Mouse (Mus musculus) kidney, adult 8-10 months (tissue): ENCODE data around the gene Dynll2.
A peak's percentile ranks its signal among the peaks of the same experiment; 100 is the strongest.

ENCODE experiments used
- DNase-seq, 2 experiments: peaks; one replicate each; pipeline ENCODE4 v3.0.0; 2022

Dynll2 gene

DNA sequence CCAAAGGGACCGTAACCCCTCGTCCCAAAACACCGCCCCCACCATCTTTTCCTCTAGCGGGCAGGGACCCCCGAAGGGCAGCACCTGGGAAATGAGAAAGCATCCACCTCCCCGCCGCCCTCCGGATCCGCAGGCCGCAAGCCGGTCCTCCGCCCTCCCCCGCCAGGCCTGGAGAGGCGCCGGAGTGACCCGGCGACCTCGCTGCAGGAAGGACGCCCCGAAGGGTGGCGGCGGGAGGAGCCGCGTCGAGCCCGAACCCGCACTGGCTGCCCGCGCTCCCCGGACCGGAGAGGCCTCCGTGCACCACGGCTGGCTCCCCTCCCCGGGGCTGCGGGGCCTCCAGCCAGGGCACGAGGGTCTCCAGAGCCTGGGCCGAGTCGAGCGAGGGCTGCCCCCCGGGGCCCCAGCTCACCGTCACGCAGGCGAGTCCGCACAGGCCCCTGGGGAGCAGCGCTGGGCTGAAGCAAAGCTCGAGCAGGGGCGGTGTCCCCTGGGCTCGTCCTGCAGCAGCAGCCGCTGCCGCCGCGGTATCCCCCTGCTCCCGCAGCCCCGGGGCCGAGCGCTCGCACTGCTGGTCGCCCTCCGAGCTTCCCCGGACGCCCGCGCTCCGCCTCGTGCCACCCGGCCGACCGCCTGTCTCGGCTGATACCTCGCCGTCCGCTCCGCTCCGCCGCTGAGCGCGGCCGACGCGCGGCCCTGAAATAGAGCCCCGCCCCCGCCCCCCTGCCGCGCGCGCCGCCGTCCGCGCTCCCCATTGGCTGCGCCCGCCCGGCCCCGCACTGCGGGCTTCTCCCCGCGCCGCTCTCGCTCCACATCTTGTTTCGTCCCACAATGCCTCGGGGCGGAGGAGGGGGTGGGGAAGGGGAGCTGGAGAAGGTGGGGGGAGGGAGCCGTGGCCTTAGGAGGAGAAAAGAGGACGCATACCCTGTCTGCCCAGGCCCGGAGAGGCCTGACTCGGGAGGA lies at the start of gene Dynll2:
Dynll2 (minus strand) TSS at position 703 of the 963 bp plus-strand sequence.
- DNase-seq: peak; percentile 84

DNA sequence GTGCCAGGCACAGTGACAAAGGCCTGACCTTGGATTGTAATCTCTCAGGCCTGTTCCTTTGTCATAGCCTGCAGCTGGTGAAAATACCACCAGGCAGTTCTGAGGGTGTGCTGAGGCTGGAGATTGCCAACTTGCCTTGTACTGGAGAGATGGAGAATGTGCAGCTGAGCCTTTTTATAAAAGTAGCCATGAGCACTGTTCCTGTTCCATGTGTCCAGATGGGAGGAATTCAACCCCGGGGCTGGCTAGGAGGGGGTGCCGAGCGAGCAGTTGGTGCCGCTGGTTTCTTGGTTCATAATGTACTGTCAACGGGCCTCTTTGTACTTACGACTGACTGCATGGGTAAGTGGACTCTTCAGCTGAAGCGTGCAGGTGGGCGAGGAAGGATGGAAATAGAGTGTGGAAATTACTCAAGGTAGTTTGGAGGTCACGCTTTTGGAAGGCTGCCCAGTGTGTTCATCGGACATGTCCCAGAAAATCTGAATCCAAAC lies 49.5 kb upstream of the Dynll2 start:
- no peak for DNase-seq

DNA sequence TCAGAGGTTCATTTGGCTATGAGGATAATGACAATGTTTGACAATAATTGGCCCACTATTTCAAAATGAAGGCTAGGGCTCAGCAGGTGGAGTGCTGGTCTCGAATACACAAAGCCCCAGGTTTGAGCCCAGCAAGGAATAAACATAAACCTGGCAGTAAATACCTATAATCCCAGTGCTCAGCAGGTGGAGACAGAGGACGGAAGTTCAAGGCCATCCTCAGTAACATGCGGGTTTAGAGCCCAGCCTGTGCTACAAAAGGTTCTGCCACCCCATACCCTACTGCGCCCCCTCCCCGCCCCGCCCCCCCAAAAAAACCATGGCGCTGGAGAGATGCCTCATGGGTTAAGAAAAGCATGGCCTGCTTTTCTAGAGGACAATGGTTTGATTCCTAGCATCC lies 48.6 kb upstream of the Dynll2 start:
- no peak for DNase-seq

DNA sequence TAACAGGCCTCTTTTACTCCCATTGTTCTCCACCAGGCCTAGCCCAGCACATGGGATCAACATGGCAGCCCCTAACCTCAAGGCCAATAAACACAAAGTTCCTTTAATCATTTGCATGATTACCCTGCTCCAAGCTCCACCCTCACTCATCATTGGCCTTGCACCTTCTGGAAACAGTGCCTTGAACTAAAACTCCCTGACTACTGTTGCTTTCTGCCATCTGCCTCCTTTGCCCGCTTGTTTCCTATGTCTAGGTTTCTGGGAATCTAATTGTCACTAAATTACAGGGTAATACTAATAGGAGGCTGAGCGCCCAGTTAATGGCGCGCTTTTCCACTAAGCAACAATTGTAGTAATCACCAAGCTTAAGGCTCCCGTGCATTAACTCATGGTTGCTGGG lies 44.4 kb upstream of the Dynll2 start:
- no peak for DNase-seq

DNA sequence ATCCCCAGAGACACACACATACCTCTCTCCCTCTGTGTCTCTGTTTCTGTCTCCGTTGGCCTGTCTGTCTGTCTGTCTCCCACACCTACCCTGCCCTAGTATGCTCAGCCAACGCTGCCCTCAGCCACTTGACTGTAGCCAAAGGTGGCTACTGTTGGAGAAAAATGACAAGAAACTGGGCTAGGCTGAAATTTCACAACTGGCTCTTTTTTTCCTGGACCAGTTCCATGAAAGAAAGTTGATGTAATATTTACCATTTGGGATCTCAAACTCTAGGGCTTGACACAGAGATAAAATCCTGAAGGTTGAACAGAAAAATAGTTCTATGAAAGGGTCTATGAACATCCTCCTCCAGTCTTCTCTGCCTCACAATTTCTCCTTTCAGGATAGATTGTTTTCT lies 43.5 kb upstream of the Dynll2 start:
- DNase-seq: no peak

DNA sequence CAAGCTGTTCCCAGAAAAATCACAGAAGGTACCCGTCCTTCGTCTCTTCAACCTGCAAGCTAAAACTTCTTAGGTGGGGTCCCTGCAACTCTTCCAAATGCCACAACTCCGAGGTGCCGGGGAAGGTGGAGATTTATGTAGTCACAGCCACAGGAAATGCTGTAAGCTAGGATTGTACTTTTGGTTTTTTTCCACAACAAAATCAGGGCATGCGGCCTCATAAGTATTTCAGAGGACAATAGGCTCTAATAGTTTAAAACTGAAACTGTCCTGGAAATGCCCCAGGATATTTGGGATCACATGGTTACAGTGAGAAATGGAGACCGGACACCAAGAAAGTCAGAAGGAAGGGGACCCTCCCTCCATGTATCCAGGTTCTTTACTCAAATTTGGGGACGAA lies 42.9 kb upstream of the Dynll2 start:
- peak; percentile 20 to 40 for DNase-seq

DNA sequence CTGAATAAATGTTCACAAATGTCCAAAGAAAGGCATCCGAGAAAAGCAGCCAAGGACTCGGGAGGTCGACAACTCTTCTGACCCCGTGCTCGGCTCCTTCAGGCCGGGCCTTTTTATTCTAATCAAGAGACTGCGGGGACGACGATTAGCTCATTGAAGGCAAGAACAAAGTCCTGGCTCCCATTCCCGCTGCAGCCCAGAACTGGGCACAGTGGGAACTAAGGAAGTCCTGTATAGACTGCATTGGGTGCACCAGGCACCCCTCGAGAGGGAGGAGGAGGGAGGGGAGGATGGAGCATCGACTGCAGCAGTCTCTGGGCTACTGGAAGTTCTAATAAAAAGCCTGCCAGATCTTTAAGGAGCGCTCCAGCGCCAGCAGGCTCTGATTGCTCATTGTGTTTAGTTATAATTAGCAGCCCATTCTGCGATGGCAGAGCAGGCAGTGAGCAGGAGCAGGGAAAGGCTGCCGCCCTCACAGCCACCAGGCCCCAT lies 40.9 kb upstream of the Dynll2 start:
- no peak for DNase-seq

DNA sequence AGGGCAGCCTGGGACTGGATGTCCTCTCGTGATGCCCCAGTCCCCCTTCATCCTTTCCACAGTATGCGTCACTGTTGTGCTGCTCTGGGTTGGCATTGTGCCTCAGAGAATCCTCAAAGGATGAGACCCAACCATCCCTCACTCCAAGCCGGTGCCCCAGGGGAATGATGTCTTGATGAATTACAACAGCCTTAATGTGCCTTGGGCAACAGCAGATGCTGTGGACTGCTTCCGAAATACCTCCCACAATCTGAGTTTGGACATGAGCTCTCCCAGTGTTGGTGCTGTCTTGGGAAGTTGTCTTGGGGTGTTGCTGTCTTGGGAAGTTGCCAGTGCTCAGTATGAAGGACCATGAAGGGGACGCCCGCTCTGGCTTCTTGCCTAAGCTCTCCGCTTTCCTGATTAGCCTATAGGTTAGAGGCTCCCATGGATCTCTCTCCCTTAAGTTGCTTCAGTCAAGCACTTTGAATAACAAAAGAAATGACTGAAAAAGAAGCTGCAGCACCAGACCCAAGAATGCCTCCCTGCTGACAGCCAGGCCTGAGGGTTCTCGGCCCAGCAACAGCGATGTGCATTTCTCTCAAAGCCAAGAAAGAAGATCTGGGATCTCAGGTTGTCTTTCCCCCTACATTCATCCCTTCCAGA lies 40.2 kb upstream of the Dynll2 start:
- DNase-seq: no peak

DNA sequence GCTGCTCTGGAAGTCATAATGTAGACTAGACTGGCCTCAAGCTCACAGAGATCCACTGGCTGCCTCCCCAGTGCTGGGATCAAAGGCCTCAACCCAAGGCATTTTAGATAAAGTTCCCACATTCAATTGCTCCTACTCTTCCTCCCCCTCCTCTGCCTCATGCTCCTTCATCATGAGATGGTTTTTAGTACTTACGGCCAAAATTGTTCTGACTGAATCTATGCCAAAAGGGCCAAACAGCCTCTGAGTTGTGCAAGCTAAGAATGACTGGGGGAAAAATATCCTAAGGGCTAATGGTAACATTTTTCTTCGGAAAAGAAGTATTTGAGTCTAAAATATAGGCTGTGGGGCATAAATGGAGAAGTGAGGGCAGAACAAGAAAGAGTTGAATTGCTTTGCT lies 36.6 kb upstream of the Dynll2 start:
- DNase-seq: no peak

DNA sequence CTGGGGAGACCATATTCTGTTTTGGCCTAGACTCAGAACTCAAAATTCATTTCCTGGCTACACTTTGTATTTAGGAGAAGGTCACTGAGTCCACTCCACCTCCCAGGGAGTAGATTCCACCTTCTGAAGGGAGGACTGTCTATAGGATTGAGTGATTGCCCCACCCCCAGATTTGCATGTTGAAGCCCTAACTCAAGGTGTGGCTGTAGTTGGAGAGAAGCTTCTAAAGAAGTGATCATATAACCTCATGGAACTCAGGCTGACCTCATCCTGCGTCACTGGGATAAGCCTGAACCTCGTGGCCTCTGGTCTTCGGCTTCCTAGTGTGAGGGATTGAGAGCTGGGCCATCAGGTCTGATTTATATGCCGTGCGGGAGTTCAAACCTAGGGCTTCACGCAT lies 28.5 kb upstream of the Dynll2 start:
- no peak for DNase-seq

DNA sequence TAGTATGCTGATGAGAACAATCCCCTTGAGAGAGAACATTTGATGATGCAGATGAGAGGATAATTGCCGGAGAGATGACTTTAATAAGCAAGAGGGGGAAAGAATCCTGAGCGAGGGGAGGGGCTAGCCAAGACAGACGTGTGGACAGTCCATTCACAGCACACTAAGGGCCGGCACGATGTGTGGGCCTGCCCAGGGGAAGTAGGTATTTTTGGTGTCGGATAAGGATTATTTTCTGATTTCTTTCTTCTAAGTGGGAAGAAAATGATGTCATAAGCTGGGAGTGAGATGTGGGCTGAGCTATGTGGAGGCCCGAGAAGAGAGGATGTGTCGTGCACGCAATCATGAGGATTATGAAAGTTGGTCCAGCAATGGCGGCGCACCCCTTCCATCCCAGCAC lies 27.8 kb upstream of the Dynll2 start:
- DNase-seq: no peak

DNA sequence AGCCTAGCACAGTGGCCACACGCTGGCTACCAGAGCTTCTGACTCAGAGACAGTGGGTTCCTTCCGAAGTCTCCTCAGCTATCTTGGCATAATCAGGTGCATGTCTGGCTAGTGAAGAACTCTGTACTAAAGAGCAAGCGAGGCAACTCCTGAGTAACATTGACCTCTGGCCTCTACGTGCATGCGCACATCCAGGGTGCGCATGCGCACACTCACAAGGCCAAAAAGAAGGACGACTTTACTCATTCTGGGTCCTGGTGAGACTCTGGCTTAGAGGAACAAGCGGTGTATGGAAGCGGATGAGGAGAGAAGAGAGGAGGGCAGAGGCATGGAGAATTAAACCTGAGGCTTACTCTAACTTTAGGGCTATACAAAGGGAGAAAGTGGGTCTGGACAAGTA lies 26.3 kb upstream of the Dynll2 start:
- DNase-seq: no peak

DNA sequence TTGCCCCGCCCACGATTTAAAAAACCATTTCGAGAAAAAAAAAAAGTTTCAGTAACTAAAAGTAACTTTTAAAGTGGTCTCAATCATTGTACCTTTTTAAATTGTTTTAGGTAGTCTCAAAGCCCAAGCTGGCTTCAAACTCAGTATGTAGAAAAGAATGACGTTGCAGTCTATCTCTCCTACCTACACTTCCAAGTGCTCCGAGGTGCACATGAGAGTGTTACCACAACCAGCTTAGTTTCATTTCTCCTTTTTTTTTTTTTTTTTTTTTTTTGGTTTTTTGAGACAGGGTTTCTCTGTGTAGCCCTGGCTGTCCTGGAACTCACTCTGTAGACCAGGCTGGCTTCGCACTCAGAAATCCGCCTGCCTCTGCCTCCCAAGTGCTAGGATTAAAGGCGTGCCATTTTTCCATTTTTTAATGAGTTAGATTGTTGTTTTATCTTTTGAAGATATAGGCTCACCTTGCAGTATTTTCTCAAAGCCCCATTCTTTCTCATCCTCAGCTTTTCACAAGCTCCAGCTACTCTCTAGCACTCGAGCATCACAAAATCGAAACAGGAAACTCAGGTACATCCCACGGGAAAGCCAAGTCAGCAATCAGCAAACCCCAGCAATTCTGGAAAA lies 25.4 kb upstream of the Dynll2 start:
- DNase-seq: no peak

DNA sequence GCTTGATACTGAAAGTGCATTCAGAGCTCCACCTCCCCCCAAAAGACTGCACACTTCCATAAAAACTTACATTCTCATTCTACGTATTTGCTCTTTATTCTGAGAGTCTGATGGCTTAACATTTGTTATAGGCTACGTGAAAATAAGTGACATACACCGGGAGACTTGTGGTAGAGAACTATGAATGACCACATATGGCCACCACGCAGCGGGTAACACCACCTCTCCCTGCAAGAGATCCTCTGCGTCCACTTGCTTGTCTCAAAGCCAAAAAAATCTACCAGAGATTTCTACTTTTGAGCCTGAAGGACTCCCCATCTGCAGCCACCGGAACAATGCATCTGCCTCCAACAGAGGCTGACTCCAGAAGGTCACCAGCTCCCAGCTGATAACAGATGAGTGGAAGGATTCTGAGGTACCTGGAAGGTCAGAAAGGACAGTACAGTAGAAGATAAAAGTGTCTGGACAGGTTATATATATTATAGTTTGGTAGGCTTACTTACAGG lies 24.6 kb upstream of the Dynll2 start:
- no peak for DNase-seq

DNA sequence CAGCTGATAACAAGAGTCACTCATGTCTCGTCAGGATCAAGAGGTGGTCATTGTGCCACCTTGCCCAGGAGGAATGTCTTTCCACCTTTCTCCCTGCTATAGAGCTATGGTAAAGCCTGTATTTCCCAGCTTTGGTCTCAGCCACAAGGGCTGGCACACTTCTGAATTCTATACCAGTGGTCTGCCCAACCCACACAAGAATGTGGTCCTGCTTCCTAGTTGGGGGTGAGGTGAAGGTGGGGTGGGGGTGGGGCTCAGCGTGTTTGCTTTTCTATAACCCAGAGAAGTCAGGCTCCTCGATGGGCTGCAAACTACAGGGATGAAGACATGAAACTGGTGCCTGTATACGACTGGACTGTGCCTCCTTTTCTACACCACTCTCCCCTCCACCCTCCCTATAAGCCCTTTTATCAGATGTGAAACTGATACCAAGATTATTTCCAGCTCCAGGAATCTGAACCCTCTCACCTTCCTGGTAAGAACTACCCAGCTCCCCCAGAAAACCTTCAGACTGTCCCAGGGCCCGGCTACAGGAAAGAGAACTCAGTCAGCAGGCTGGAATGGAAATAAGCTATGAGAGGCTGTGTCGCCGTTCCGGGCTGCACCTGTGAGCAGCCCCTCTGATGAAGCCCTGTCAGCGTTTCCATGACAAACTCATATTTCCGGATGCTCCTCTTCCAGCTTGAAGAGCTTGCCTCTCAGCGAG lies 24.0 kb upstream of the Dynll2 start:
- DNase-seq: no peak

DNA sequence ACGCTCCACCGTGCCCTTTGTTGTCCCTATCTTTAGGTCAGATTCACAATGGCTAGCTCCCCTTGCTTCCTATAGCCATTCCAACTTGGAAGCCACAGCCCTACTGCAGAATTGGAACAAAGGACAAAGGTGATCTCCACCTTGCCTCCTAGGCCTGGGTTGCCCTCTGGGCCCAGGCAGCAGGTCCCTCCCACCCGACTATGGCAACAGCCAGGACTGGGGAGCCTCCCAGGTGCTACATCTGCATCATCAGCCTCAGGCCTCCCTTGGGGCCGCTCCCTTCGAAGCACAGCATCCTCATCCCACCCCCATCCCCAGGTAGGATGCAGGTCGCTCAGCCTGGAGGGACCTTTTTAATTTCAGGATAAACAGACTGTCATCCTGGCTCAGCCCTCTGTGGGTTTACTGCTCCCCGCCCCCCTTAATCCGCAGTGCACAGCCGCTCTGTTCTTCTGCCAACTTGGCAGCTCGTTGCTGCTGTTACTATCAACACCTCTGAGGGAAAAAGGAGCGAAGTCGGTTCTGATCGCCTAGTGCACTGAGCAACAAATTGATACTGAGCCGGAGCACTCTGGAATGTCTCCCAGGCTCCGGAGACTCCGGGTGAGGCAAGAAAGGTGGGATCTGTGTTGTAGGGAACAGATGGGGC lies 22.3 kb upstream of the Dynll2 start:
- DNase-seq: no peak

DNA sequence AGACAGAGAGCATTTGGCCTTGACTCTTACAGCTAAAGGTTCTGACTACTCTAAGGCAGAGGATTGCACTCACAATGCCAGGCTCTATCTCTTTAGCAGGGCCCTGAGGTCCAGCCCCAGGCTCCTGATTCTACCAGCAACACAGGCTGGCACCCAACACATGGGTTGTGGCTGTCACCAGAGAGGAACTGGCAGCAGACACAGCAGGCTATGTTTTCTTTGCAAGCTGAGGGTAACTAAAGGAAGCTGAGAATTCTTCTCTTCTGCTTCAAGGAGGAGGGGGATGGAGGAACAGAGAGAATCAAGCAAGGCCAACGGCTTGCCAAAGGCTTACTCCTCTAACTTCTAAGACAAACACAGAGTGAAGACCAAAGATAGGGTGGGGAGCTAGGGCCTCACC lies 21.3 kb upstream of the Dynll2 start:
- DNase-seq: no peak

DNA sequence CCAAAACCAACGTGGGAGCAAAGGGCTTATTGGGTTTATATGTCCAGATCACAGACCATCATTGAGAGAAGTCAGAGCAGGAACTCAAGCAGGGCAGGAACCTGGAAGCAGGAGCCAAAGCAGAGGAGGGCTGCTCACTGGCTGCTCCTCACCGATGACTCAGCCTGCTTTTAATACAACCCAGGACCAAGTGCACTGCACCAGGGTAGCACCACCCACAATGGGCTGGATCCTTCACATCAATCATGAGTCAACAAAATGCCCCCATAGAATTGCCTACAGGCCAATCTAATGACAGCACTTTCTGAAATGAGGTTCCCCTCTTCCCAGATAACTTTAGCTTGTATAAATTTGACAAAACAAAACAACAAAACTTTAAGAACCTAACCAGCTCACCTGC lies 16.8 kb upstream of the Dynll2 start:
- no peak for DNase-seq

DNA sequence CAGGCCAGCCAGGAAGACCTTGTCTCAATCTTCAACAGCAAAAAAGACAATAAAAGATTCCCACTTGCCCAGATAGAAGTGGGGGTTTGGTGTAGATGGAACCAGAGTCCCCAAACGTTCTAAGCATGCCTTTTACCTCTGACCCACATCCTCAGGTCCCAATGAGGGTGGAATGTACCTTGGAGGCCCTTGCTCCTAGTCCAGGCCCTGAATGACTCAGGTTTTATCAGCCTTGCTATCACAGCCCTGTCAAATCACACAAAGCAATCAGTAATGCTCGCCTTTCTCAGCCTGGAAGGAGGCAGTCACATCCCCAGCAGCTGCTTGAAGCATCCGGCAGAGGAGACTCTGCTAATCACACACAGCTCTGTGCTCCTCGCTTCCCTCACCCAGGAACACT lies 15.4 kb upstream of the Dynll2 start:
- DNase-seq: no peak

DNA sequence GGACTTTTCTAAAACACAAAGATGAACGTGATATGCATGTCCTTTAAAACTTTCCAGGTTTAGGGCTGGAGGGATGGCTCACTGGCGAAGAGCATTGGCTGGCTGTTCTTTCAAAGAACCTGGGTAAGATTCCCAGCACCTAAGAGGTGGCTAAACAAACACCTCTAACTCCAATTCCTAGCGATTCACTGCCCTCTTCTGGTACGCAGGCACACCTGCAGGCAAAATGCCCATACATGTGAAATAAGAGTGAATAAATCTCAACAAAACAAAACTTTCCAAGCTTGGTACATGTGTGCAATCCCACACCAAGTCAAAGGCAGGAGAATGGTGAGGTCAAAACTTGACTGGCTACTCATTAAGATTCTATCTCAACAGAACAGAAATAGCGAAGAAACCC lies 12.4 kb upstream of the Dynll2 start:
- DNase-seq: no peak

DNA sequence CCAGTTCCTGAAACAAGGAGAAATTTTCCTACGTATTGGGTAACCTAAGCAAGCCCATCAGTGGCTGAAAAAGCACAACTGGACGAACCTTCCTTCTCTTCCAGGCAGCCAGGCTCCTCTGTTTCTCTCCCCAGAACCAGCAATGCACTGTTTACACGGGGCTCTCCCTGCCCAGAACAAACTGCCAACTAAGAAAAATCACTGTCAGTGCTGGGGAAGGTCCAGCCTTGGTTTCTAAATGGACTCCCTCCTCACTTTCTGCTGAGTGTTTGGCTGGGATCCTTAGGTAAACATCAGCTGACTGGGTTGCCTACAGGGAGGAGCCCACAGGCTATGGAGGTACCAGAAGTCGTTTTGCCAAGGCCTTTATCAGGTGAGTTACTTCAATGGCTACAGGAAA lies 4.5 kb upstream of the Dynll2 start:
- DNase-seq: no peak

DNA sequence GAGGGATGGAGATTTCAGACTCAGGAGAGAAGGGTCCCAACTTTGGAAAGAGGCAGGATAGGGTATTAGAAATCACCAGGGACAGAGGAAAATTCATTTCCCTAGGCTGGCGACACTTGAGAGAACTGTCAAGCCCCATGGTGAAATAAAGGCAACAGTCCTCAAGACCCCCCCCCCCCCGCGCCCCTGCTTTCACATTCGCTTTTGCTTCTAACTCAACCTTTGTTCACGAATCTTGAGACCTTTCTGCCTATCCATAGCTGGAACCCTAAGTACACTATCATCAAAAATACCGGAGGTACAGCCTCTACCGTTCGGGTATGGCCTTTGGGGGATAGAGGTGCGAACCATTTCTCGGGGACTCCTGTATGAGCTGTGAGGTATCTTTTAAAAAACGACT lies 528 bp upstream of the Dynll2 start:
- no peak for DNase-seq
